Mouse (Mus musculus) granulocyte monocyte progenitor cell, adult 5-6 weeks (primary cell): ENCODE data around the gene Slc36a1. TPM values are rescaled to one million over a fixed set of nuclear protein-coding genes. Genes with fewer than 3 reads are reported as not detected.

Experiments
- ATAC-seq: replicated peaks from 2 replicates; pipeline ENCODE4 v1.8.0; 2016; ENCODE audit warnings: mild to moderate bottlenecking, moderate TSS enrichment, inconsistent platforms; ENCODE audit not compliant: poor library complexity, severe bottlenecking
- total RNA-seq, 2 experiments: library from RNA; stranded (forward) in 1 of 2; stranded (reverse) in 1 of 2; fragments of 200-712, 200-1000 nt in 1 of 2; fragments of >200 nt in 1 of 2; fragmentation: Nextera tagmentation in 1 of 2; gene quantifications; 2 replicates each; pipeline ENCODE4 v1.2.3; 2014 to 2017

The Slc36a1 gene
- total RNA-seq (2014; fragmentation: Nextera tagmentation) (52.6 and 53.3 TPM in 2 replicates), total RNA-seq (2017) (11.4 and 12.9 TPM in 2 replicates)

GRCm38 (mm10) chr11:55204159-55204596 is at the start of gene Slc36a1:
Slc36a1 (plus strand) TSS chr11:55204350.
- ATAC-seq = peak; percentile 68

- ATAC-seq = peak; percentile 28; the same call in 1 of the 2 replicates
Measured at GRCm38 (mm10) chr11:55154398-55155069, 49.6 kb upstream of the Slc36a1 start.

GRCm38 (mm10) chr11:55155070-55155421 is 49.1 kb upstream of the Slc36a1 start:
- ATAC-seq = peak; percentile 95

GRCm38 (mm10) chr11:55158785-55159359 is 45.3 kb upstream of the Slc36a1 start:
- peak; percentile 61 for ATAC-seq

GRCm38 (mm10) chr11:55162670-55163069 is 41.5 kb upstream of the Slc36a1 start:
- ATAC-seq = peak; percentile 62

- peak; percentile 72 for ATAC-seq
Measured at GRCm38 (mm10) chr11:55164723-55165122, 39.4 kb upstream of the Slc36a1 start.

- peak; percentile 66 for ATAC-seq
Measured at GRCm38 (mm10) chr11:55165748-55166147, 38.4 kb upstream of the Slc36a1 start.

GRCm38 (mm10) chr11:55168504-55168903 is 35.6 kb upstream of the Slc36a1 start:
- ATAC-seq = no peak

- no peak for ATAC-seq
Measured at GRCm38 (mm10) chr11:55168914-55169313, 35.2 kb upstream of the Slc36a1 start.

- ATAC-seq = no peak
Measured at GRCm38 (mm10) chr11:55170501-55170900, 33.6 kb upstream of the Slc36a1 start.

- peak; percentile 23; the same call in 1 of the 2 replicates for ATAC-seq
Measured at GRCm38 (mm10) chr11:55178830-55179229, 25.3 kb upstream of the Slc36a1 start.

- ATAC-seq = peak; percentile 75
Measured at GRCm38 (mm10) chr11:55179856-55180255, 24.3 kb upstream of the Slc36a1 start.

- ATAC-seq = no peak
Measured at GRCm38 (mm10) chr11:55183124-55183523, 21.0 kb upstream of the Slc36a1 start.

- peak; percentile 53 for ATAC-seq
Measured at GRCm38 (mm10) chr11:55184246-55184645, 19.9 kb upstream of the Slc36a1 start.

GRCm38 (mm10) chr11:55184733-55185291 is 19.3 kb upstream of the Slc36a1 start, which contains the start of gene Slc36a2:
Slc36a2 (minus strand) TSS chr11:55185077.
- peak; percentile 55 for ATAC-seq

- peak; percentile 65 for ATAC-seq
Measured at GRCm38 (mm10) chr11:55187292-55187691, 16.9 kb upstream of the Slc36a1 start.

GRCm38 (mm10) chr11:55187777-55188176 is 16.4 kb upstream of the Slc36a1 start:
- no peak for ATAC-seq

GRCm38 (mm10) chr11:55190216-55190615 is 13.9 kb upstream of the Slc36a1 start:
- no peak for ATAC-seq

- ATAC-seq = peak; percentile 44
Measured at GRCm38 (mm10) chr11:55197086-55197485, 7.1 kb upstream of the Slc36a1 start.

- peak; percentile 73 for ATAC-seq
Measured at GRCm38 (mm10) chr11:55197740-55198510, 6.2 kb upstream of the Slc36a1 start.

- no peak for ATAC-seq
Measured at GRCm38 (mm10) chr11:55204602-55205001, 452 bp downstream of the Slc36a1 start.
